9 mouse cellular contexts compared by ENCODE assay signal in the genomic region with DNA sequence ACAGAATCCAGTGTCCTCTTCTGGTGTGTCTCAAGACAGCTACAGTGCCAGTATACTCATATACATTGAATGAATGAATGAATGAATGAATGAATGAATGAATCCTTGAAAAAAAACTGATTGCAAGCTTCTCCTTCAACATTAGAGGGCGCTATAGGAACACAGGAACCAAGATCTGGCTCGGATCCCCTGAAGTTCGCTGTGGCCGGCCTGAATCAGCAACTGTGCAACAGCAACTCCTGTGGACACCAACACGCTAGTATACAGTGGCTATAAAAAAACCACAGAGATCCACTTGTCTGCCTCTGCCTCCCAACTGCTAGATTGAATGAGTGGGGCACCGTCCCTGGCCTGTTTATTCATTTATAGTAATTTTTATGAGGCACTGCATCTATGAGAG. TPM values are rescaled to one million over a fixed set of nuclear protein-coding genes. Genes with fewer than 3 reads are reported as not detected.
DNase-seq lines count a peak whose midpoint lies in the region; ATAC-seq and TF ChIP-seq lines count a peak whose summit lies in the region.
"Had no signal": no experiment of that assay in that cellular context is flagged by ENCODE, and none has a peak within 500 bp of the region (broad histone marks: within the 10 kb centered on the region; RNA-seq: fewer than 3 reads in every experiment).

No protein-coding gene starts in this region.

- H3K9me3 ChIP-seq in embryonic facial prominence, embryonic 10.5 days, result no peaks in the 10 kb centered on the region
- H3K9me3 ChIP-seq in kidney, postnatal 0 days (replicated peaks; ENCODE audit: low read length), result no peaks in the 10 kb centered on the region
- no peaks in the 10 kb centered on the region for H3K9me3 ChIP-seq in stomach, postnatal 0 days (ENCODE audit: control insufficient read depth, low read length)
- H3K9me3 ChIP-seq: hindbrain, embryonic 15.5 days had no signal

- no peaks in the 10 kb centered on the region for H3K4me1 ChIP-seq in embryonic facial prominence, embryonic 10.5 days
- H3K4me1 ChIP-seq in kidney, postnatal 0 days (replicated peaks; ENCODE audit: insufficient read depth, low read length), result 0 out of 2 replicates have a peak, but pooled peaks cover 4% of the 10 kb centered on the region
- H3K4me1 ChIP-seq in stomach, postnatal 0 days (replicated peaks; ENCODE audit: control insufficient read depth, insufficient read depth), result no peaks in the 10 kb centered on the region
- H3K4me1 ChIP-seq: hindbrain, embryonic 15.5 days had no signal

- peak; percentile 88 for TF ChIP-seq CTCF in kidney, postnatal 0 days (IDR thresholded peaks at IDR 0.05; ENCODE audit: low read depth)
- TF ChIP-seq CTCF in stomach, postnatal 0 days (IDR thresholded peaks at IDR 0.05; ENCODE audit: low read depth), result peak; percentile 87

- no peak overlapping the region for H3K27ac ChIP-seq in embryonic facial prominence, embryonic 10.5 days (replicated peaks)
- no peak overlapping the region for H3K27ac ChIP-seq in kidney, postnatal 0 days
- no peak overlapping the region for H3K27ac ChIP-seq in stomach, postnatal 0 days (replicated peaks)
- H3K27ac ChIP-seq: hindbrain, embryonic 15.5 days had no signal

- peak overlapping the region; percentile 21; the same call in 1 of the 2 replicates for H3K4me2 ChIP-seq in kidney, postnatal 0 days (ENCODE audit: low read length)
- H3K4me2 ChIP-seq in stomach, postnatal 0 days (replicated peaks; ENCODE audit: low read depth), result no peak overlapping the region
- H3K4me2 ChIP-seq: hindbrain, embryonic 15.5 days had no signal

- peak; percentile 59 for DNase-seq in adrenal gland, adult 2 months
- no peak for DNase-seq in adrenal gland, postnatal 4 days (ENCODE audit: low spot score in 2 of 2)
- peak; percentile 6 for DNase-seq in spleen, adult 12 weeks (ENCODE audit: low spot score)
- no peak for DNase-seq in spleen, postnatal 4 days (ENCODE audit: low spot score in 2 of 2)
- DNase-seq in embryonic facial prominence, embryonic 10.5 days (ENCODE audit: low spot score), result peak; percentile 53
- peak; percentile 84 for DNase-seq in kidney, postnatal 0 days (ENCODE audit: low spot score)
- peak; percentile 35 for DNase-seq in stomach, postnatal 0 days (ENCODE audit: low spot score)

- no peak for TF ChIP-seq EP300 in stomach, postnatal 0 days (optimal IDR thresholded peaks at IDR 0.05)

- H3K9ac ChIP-seq in kidney, postnatal 0 days (ENCODE audit: low read depth, low read length), result no peak overlapping the region
- H3K9ac ChIP-seq in stomach, postnatal 0 days (ENCODE audit: low read length), result no peak overlapping the region
- H3K9ac ChIP-seq: hindbrain, embryonic 15.5 days had no signal

- WGBS in embryonic facial prominence, embryonic 10.5 days, result 20% methylated on average over 6 of the region's 6 CpGs
- WGBS in kidney, postnatal 0 days, result 5% methylated on average over 6 of the region's 6 CpGs
- 14% methylated on average over 6 of the region's 6 CpGs for WGBS in stomach, postnatal 0 days

- H3K27me3 ChIP-seq in embryonic facial prominence, embryonic 10.5 days (replicated peaks; ENCODE audit: low read depth, poor library complexity, severe bottlenecking), result no peaks in the 10 kb centered on the region
- H3K27me3 ChIP-seq in kidney, postnatal 0 days (ENCODE audit: insufficient read depth, low read length), result no peaks in the 10 kb centered on the region
- H3K27me3 ChIP-seq in stomach, postnatal 0 days (ENCODE audit: control insufficient read depth, insufficient read depth, low read length), result no peaks in the 10 kb centered on the region
- H3K27me3 ChIP-seq: hindbrain, embryonic 15.5 days had no signal

- no peak overlapping the region for H3K4me3 ChIP-seq in embryonic facial prominence, embryonic 10.5 days
- no peak overlapping the region for H3K4me3 ChIP-seq in kidney, postnatal 0 days (replicated peaks; ENCODE audit: low read depth, low read length)
- no peak overlapping the region for H3K4me3 ChIP-seq in stomach, postnatal 0 days (ENCODE audit: low read depth, low read length)
- H3K4me3 ChIP-seq: hindbrain, embryonic 15.5 days had no signal

- ATAC-seq in kidney, postnatal 0 days (replicated peaks; ENCODE audit: low FRiP score, low read depth), result 0 out of 2 replicates have a peak, but pooled peaks have one; percentile 63
- peak; percentile 45; the same call in 1 of the 2 replicates for ATAC-seq in megakaryocyte, adult 5-6 weeks (ENCODE audit: poor library complexity, severe bottlenecking)
- ATAC-seq in stomach, postnatal 0 days (ENCODE audit: low FRiP score, low TSS enrichment), result no peak

- no peaks in the 10 kb centered on the region for H3K36me3 ChIP-seq in embryonic facial prominence, embryonic 10.5 days (replicated peaks)
- no peaks in the 10 kb centered on the region for H3K36me3 ChIP-seq in kidney, postnatal 0 days (ENCODE audit: insufficient read depth, low read length)
- H3K36me3 ChIP-seq in stomach, postnatal 0 days (ENCODE audit: control insufficient read depth, insufficient read depth, low read length), result no peaks in the 10 kb centered on the region
- H3K36me3 ChIP-seq: hindbrain, embryonic 15.5 days had no signal

RNA-seq across cellular contexts. Expression of a gene that starts 6.2 kb away (rescaled TPM):
- 1 to 10 TPM in 1 of 2 experiments, under 1 TPM in 1; 0.35 to 1.6 TPM for total RNA-seq in adrenal gland, adult 2 months (2021)
- 0.20 TPM in 1 of 2 replicates, not detected in the other for polyA plus RNA-seq in adrenal gland, adult 2 months (2012; rRNA removed)
- total RNA-seq in adrenal gland, postnatal 4 days (2021), result 1 to 10 TPM; 3.3 to 4.8 TPM
- not detected in 2 replicates for polyA plus RNA-seq in embryonic facial prominence, embryonic 10.5 days (2016; fragmentation: Nextera tagmentation; extraction: Ambion mirVana)
- polyA plus RNA-seq in kidney, postnatal 0 days (2015; fragmentation: Nextera tagmentation; extraction: Ambion mirVana), result 14.2 and 17.4 TPM in 2 replicates
- total RNA-seq in megakaryocyte, adult 5-6 weeks (2015), result not detected in 2 replicates
- not detected in 2 replicates for total RNA-seq in megakaryocyte, adult 5-6 weeks (2017)
- polyA plus RNA-seq in stomach, postnatal 0 days (2015; fragmentation: Nextera tagmentation; extraction: Ambion mirVana), result not detected in 2 replicates
- polyA plus RNA-seq: hindbrain, embryonic 15.5 days had no signal

RNA-seq across cellular contexts. Expression of a gene that starts 26.3 kb away (rescaled TPM):
- total RNA-seq in adrenal gland, adult 2 months (2021), result under 1 TPM in 1 of 2 experiments, not detected in 1; 0.20 TPM
- 0.07 TPM in 1 of 2 replicates, not detected in the other for polyA plus RNA-seq in adrenal gland, adult 2 months (2012; rRNA removed)
- 10 to 100 TPM in 1 of 2 experiments, under 1 TPM in 1; 0.53 to 10.9 TPM for total RNA-seq in adrenal gland, postnatal 4 days (2021)
- not detected in 2 replicates for polyA plus RNA-seq in embryonic facial prominence, embryonic 10.5 days (2016; fragmentation: Nextera tagmentation; extraction: Ambion mirVana)
- polyA plus RNA-seq in kidney, postnatal 0 days (2015; fragmentation: Nextera tagmentation; extraction: Ambion mirVana), result 0.96 TPM in 2 replicates
- not detected in 2 replicates for total RNA-seq in megakaryocyte, adult 5-6 weeks (2015)
- total RNA-seq in megakaryocyte, adult 5-6 weeks (2017), result not detected in 2 replicates
- 0.59 and 0.61 TPM in 2 replicates for polyA plus RNA-seq in stomach, postnatal 0 days (2015; fragmentation: Nextera tagmentation; extraction: Ambion mirVana)
- polyA plus RNA-seq: hindbrain, embryonic 15.5 days had no signal

RNA-seq across cellular contexts. Expression of a gene that starts 34.5 kb away (rescaled TPM):
- total RNA-seq in adrenal gland, adult 2 months (2021), result under 1 TPM in 1 of 2 experiments, not detected in 1; 0.24 TPM
- not detected in 2 replicates for polyA plus RNA-seq in adrenal gland, adult 2 months (2012; rRNA removed)
- total RNA-seq in adrenal gland, postnatal 4 days (2021), result 1 to 10 TPM in 1 of 2 experiments, under 1 TPM in 1; 0.37 to 5.1 TPM
- polyA plus RNA-seq in embryonic facial prominence, embryonic 10.5 days (2016; fragmentation: Nextera tagmentation; extraction: Ambion mirVana), result not detected in 2 replicates
- 79.1 and 84.5 TPM in 2 replicates for polyA plus RNA-seq in kidney, postnatal 0 days (2015; fragmentation: Nextera tagmentation; extraction: Ambion mirVana)
- total RNA-seq in megakaryocyte, adult 5-6 weeks (2015), result not detected in 2 replicates
- total RNA-seq in megakaryocyte, adult 5-6 weeks (2017), result not detected in 2 replicates
- polyA plus RNA-seq in stomach, postnatal 0 days (2015; fragmentation: Nextera tagmentation; extraction: Ambion mirVana), result not detected in 2 replicates
- polyA plus RNA-seq: hindbrain, embryonic 15.5 days had no signal

Comparison
In these comparisons a context has a peak if more than half of its experiments do, and no peak if none do; other contexts are left out.
1. DNase-seq: peak in adrenal gland, adult 2 months (single experiment), spleen, adult 12 weeks (single experiment), embryonic facial prominence, embryonic 10.5 days (single experiment), kidney, postnatal 0 days (single experiment) and stomach, postnatal 0 days (single experiment); none in adrenal gland, postnatal 4 days (0 of 2) and spleen, postnatal 4 days (0 of 2).
2. RNA of a gene that starts 6.2 kb away (polyA plus RNA-seq): 14.2 to 17.4 TPM in kidney, postnatal 0 days; 0.20 TPM in adrenal gland, adult 2 months, not detected in embryonic facial prominence, embryonic 10.5 days and not detected in stomach, postnatal 0 days; every median in the first group is over 10 times any median in the second.
3. RNA of a gene that starts 34.5 kb away (polyA plus RNA-seq): 79.1 to 84.5 TPM in kidney, postnatal 0 days; not detected in adrenal gland, adult 2 months, not detected in embryonic facial prominence, embryonic 10.5 days and not detected in stomach, postnatal 0 days; every median in the first group is over 10 times any median in the second.